ENCODE assay signal across 8 mouse cellular contexts in the genomic region with DNA sequence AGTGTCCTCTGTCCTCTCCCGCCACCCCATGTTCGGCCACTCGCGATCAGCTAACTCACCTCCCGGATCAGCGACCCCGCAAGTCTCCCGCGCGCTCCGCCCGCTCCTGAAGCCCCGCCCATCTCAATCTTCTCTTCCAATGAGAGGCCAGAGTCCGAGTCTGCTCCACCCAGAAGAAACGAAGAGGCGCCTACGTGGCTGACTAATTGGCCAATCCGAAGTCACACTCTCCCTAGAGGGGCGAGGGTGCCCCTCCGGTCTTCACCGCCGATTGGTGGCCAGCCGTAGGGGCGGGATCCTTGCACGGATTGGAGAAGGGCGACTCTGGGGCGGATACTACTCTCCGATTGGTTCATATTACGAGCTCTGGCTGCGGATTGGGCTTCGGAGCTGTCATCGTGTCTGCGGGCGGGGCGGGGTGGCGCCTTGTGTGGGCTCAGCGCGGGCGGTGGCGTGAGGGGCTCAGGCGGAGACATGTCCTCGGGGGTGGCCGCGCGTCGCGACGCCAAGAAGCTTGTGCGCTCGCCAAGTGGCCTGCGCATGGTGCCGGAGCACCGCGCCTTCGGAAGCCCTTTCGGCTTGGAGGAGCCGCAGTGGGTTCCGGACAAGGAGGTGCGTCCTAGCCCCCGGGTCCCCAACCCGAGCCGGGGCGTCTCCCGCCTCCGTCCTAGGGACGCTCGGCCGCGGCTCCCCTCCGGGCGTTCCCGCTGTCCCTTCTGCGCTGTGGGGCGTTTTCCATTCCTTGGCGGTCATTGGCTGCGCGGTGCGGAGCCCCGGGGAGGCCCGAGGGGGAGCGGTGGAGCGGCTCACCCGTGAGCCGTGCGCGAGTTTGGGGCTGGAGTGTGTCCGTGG. TPM values are rescaled to one million over a fixed set of nuclear protein-coding genes. Genes with fewer than 3 reads are reported as not detected.
DNase-seq lines count a peak whose midpoint lies in the region; ATAC-seq lines count a peak whose summit lies in the region.

A gene (minus strand): TSS at position 108 of the 852 bp plus-strand sequence.
A gene (plus strand): TSS at position 405 of the 852 bp plus-strand sequence.

- peaks cover 15% of the 10 kb centered on the region for H3K4me1 ChIP-seq in hindbrain, embryonic 14.5 days (replicated peaks; ENCODE audit: control insufficient read depth, insufficient read depth, low read length)

- no peaks in the 10 kb centered on the region for H3K9me3 ChIP-seq in hindbrain, embryonic 14.5 days (ENCODE audit: control insufficient read depth, low read length)

- peak; percentile 100 for DNase-seq in R1 (ENCODE audit: low read depth, low spot score)
- peak; percentile 94 to 97 for DNase-seq in cerebellum, postnatal 25 days
- DNase-seq in frontal cortex, postnatal 25 days (ENCODE audit: low spot score in 2 of 2): peak; percentile 89 to 96
- DNase-seq in hindbrain, embryonic 14.5 days (ENCODE audit: low spot score): peak; percentile 98
- DNase-seq in layer of hippocampus, postnatal 36 days: peak; percentile 98 to 99
- peak; percentile 99 for DNase-seq in lung, postnatal 36 days
- DNase-seq in retina, postnatal 1 day: peak; percentile 100
- peak; percentile 82 to 98 for DNase-seq in urinary bladder, adult 18-20 months (ENCODE audit: low spot score in 2 of 2)

- no peaks in the 10 kb centered on the region for H3K27me3 ChIP-seq in hindbrain, embryonic 14.5 days (ENCODE audit: control insufficient read depth, insufficient read depth, low read length)

- H3K27ac ChIP-seq in hindbrain, embryonic 14.5 days: peak within 1 kb of the TSS; percentile 83

- peaks cover under 1% of the 10 kb centered on the region; the same call in 1 of the 2 replicates for H3K36me3 ChIP-seq in hindbrain, embryonic 14.5 days (replicated peaks; ENCODE audit: control insufficient read depth, insufficient read depth)

- H3K4me3 ChIP-seq in hindbrain, embryonic 14.5 days (replicated peaks; ENCODE audit: low read length): peak within 1 kb of the TSS; percentile 91

- under 1% methylated on average over 87 of the region's 87 CpGs for WGBS in hindbrain, embryonic 14.5 days

- peak within 1 kb of the TSS; percentile 96 for H3K4me2 ChIP-seq in hindbrain, embryonic 14.5 days (replicated peaks)

- H3K9ac ChIP-seq in hindbrain, embryonic 14.5 days: peak within 1 kb of the TSS; percentile 75

- peak; percentile 99 for ATAC-seq in hindbrain, embryonic 14.5 days (ENCODE audit: low FRiP score)

RNA-seq across cellular contexts. Expression of the first gene that starts in this region (rescaled TPM):
- polyA plus RNA-seq in hindbrain, embryonic 14.5 days (2014; fragmentation: Nextera tagmentation; extraction: Ambion mirVana): 2.6 and 3.1 TPM in 2 replicates
- total RNA-seq in layer of hippocampus, postnatal 36 days (2021): 1 to 10 TPM; 3.4 to 4.5 TPM

RNA-seq across cellular contexts. Expression of the second gene that starts in this region (rescaled TPM):
- 36.7 and 40.1 TPM in 2 replicates for polyA plus RNA-seq in hindbrain, embryonic 14.5 days (2014; fragmentation: Nextera tagmentation; extraction: Ambion mirVana)
- 10 to 100 TPM; 20.8 to 25.4 TPM for total RNA-seq in layer of hippocampus, postnatal 36 days (2021)

Comparison
In these comparisons a context has a peak if more than half of its experiments do, and no peak if none do; other contexts are left out.
1. Peak in every context shown above with its lines: DNase-seq, ATAC-seq, H3K4me3 ChIP-seq and H3K27ac ChIP-seq.